Mouse (Mus musculus): ENCODE measurements around the gene Gmnn. TPM values are rescaled to one million over a fixed set of nuclear protein-coding genes. Genes with fewer than 3 reads are reported as not detected.

The Gmnn gene
- polyA plus RNA-seq, 1 experiment from 2014 or later = 124 TPM

- no peaks in the 10 kb centered on the region for H3K36me3 ChIP-seq
- WGBS = 78% methylated on average over 12 of the region's 12 CpGs
- no peak overlapping the region for H3K27ac ChIP-seq
- no peak overlapping the region for H3K9ac ChIP-seq (replicated peaks)
- H3K4me3 ChIP-seq (replicated peaks) = no peak overlapping the region
- H3K27me3 ChIP-seq = no peaks in the 10 kb centered on the region
- H3K4me1 ChIP-seq (replicated peaks) = 0 out of 2 replicates have a peak, but pooled peaks cover 3% of the 10 kb centered on the region
- ATAC-seq (ENCODE audit: insufficient number of reproducible peaks, insufficient read depth, low FRiP score, low TSS enrichment, low read depth) = no peak
- H3K9me3 ChIP-seq = no peaks in the 10 kb centered on the region
- no peak overlapping the region for H3K4me2 ChIP-seq
Observed at GRCm38 (mm10) chr13:24709656-24710396, 51.9 kb downstream of the Gmnn start.

GRCm38 (mm10) chr13:24702128-24702527 is 59.6 kb downstream of the Gmnn start:
- Histone ChIP-seq H3K9ac (replicated peaks) (no peak overlapping the region), H3K4me2 (no peak overlapping the region), H3K4me3 (replicated peaks) (no peak overlapping the region), H3K36me3 (no peaks in the 10 kb centered on the region), H3K9me3 (no peaks in the 10 kb centered on the region), H3K27ac (no peak overlapping the region), H3K4me1 (replicated peaks) (no peaks in the 10 kb centered on the region), H3K27me3 (no peaks in the 10 kb centered on the region)
- WGBS = 80% methylated on average over 5 of the region's 5 CpGs
- no peak for ATAC-seq (ENCODE audit: insufficient number of reproducible peaks, insufficient read depth, low FRiP score, low TSS enrichment, low read depth)

Other genes with a start within 250 kb of the Gmnn start
- gene Ripor2, start 179.7 kb downstream of the Gmnn start, polyA plus RNA-seq (2016; fragmentation: Nextera tagmentation; extraction: Ambion mirVana) = 1.7 and 2.5 TPM in 2 replicates
- gene Armh2, start 20.7 kb downstream of the Gmnn start, polyA plus RNA-seq (2016; fragmentation: Nextera tagmentation; extraction: Ambion mirVana) = not detected in 2 replicates
- gene BC005537, start 39.7 kb upstream of the Gmnn start, polyA plus RNA-seq (2016; fragmentation: Nextera tagmentation; extraction: Ambion mirVana) = 12.1 and 14.6 TPM in 2 replicates
- gene Acot13, start 69.6 kb upstream of the Gmnn start, polyA plus RNA-seq (2016; fragmentation: Nextera tagmentation; extraction: Ambion mirVana) = 63.1 and 70.4 TPM in 2 replicates
- gene Tdp2, start 69.8 kb upstream of the Gmnn start, polyA plus RNA-seq (2016; fragmentation: Nextera tagmentation; extraction: Ambion mirVana) = 74.3 and 77.2 TPM in 2 replicates
- 0.23 and 0.29 TPM in 2 replicates for gene D130043K22Rik, start 83.2 kb upstream of the Gmnn start, polyA plus RNA-seq (2016; fragmentation: Nextera tagmentation; extraction: Ambion mirVana)
- 6.0 and 6.8 TPM in 2 replicates for gene Aldh5a1, start 175.7 kb upstream of the Gmnn start, polyA plus RNA-seq (2016; fragmentation: Nextera tagmentation; extraction: Ambion mirVana)
- gene Gpld1, start 181.2 kb upstream of the Gmnn start, polyA plus RNA-seq (2016; fragmentation: Nextera tagmentation; extraction: Ambion mirVana) = 0.40 and 0.70 TPM in 2 replicates

Data from limb, embryonic 12.5 days (tissue).